Mouse (Mus musculus): Measurements from ENCODE around the gene 1700020A23Rik. TPM values are rescaled to one million over a fixed set of nuclear protein-coding genes. Genes with fewer than 3 reads are reported as not detected.

The 1700020A23Rik gene
- total RNA-seq, 2 experiments from 2014 or later, result not detected

DNA sequence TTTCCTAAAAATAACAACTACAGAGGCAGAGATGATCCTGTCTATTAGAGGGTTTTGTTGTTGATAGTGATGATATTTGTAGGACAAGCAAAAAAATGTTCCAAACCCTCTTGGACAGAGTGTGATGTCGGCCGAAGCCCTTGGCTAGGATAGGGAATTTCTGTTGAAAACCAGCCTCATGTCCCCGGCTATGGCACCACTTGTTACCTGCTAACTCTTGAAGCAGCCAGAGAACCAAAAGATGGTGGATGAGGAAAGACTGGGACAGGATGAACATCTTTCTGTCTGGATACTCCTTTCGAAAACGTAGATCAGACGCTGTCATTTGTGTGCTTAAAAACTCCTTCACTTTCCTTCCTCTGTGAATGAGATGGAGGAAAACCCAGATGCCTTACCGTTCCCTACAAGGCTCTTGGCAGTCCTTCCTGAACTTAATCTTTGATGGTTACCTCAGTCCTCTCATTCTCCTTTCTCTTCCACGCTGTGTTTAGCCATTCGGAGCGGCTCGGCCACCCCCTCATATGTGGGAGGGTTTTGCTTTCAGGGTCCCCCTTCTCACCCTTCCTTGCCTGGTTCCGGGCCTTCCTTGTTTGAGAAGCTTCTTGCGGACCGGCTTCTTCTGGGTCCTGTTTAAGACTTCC, 46.1 kb downstream of the 1700020A23Rik start:
- peak; percentile 10 to 24 for DNase-seq

DNA sequence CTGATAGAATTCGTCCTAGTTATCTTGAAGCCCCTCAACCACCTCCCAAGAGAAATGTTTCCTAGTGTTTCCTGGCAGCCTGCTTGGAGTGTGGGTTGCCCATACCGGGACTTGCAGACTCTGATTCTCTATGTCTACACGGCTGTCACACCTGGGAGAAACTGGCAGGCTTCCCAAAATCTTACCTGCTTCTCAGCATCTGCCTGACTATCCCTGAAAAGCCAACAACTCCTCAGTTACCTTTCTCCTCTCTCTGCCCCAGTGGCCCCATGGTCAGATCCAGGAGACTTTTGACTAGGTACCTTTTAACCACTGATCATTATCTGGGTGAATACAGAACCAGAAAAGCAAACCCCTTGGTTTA, 46.6 kb downstream of the 1700020A23Rik start:
- no peak for DNase-seq

DNA sequence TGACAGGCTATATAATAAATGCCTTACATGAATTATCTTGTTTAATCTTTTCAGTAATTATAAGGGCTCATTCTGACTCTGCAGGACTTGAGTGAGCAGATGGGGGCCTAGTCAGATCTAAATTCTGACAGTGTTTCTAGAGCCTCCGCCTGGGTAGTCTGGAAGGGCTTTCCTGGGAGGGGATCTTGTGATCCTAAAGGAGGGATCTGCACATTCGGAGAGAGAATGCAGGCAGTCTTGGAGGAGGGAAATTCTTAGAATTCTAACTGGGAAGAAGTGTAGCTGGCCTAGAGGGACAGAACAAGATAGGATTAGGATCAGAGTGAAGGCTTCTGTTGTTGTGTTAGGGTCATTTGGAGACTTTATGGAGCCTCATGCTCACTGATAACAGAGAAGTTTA, 47.2 kb downstream of the 1700020A23Rik start:
- DNase-seq, result no peak

DNA sequence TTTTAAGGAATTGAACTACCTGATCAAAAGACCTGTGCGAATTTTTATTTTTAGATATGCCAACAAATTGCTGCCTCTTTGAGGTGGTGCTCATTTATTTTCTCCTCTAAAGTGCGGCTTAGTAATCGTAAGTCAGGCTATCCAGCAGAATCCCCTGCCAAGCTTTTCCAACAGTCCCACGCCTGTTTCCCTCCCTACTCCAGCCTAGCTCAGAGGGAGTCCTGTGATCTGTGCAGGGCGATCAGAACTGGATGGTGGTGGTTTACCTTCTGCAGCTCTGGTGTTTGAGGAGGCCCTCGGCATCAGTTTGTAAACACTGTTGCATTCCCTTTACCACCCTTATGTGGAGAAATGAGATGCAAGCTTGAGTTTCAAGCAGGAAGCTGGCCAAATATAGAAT, 48.4 kb downstream of the 1700020A23Rik start:
- DNase-seq, result peak; percentile 27 to 40

DNA sequence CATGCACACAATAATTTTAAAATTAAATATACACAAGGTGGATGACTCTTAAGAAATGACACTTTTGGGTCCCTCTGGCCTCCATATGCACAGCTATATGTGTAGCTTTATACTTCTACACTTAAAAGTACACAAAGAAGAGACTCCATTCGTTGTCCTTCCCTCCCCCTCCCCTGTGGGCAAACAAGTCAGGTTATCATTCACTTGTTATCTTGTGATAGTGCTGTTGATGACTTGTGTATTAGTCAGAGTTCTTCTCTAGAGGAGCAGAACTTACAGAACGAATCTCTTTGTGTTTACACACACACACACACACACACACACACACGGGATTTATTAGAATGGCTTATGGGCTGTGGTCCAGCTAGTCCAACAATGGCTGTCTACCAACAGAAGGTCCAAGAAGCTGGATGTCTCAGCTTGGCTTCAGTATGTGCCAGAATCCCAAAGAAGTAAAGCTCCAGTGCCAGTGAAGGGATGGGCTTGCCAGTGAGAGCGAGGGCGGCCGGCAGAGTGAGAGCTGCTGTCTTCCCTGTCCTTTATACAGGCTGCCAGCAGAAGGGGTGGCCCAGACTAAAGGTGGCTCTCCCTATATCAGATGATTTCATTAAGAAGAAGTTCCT, 49.8 kb downstream of the 1700020A23Rik start:
- DNase-seq, result peak in 1 of 2 experiments; percentile 13

Other genes starting within 250 kb of the 1700020A23Rik start
- gene Snrpb, start 225.9 kb upstream of the 1700020A23Rik start, total RNA-seq (2021), result 100 to 1,000 TPM; 130 to 136 TPM
- not detected for gene Tmc2, start 210.1 kb upstream of the 1700020A23Rik start, total RNA-seq (2021)
- 10 to 100 TPM; 29.0 to 40.2 TPM for gene Nop56, start 130.8 kb upstream of the 1700020A23Rik start, total RNA-seq (2021)
- gene Idh3b, start 120.7 kb upstream of the 1700020A23Rik start, total RNA-seq (2021), result 100 to 1,000 TPM; 811 to 856 TPM
- gene Ebf4, start 110.1 kb upstream of the 1700020A23Rik start, total RNA-seq (2021), result under 1 TPM; 0.30 to 0.44 TPM
- gene Cpxm1, start 7.7 kb upstream of the 1700020A23Rik start, total RNA-seq (2021), result 1 to 10 TPM; 4.3 to 6.0 TPM
- gene Gm28372, start within 50 bp of the 1700020A23Rik start, total RNA-seq (2021), result not detected
- not detected for gene Tmem239, start 1.2 kb downstream of the 1700020A23Rik start, total RNA-seq (2021)
- 10 to 100 TPM; 26.4 to 28.1 TPM for gene Vps16, start 19.1 kb downstream of the 1700020A23Rik start, total RNA-seq (2021)
- 1 to 10 TPM; 4.5 to 7.0 TPM for gene Pced1a, start 19.4 kb downstream of the 1700020A23Rik start, total RNA-seq (2021)
- gene Ptpra, start 45.0 kb downstream of the 1700020A23Rik start, total RNA-seq (2021), result 10 to 100 TPM; 40.9 to 47.9 TPM
- gene Mrps26, start 158.5 kb downstream of the 1700020A23Rik start, total RNA-seq (2021), result 10 to 100 TPM; 68.5 to 72.4 TPM
- not detected for gene Oxt, start 170.9 kb downstream of the 1700020A23Rik start, total RNA-seq (2021)
- 10 to 100 TPM; 15.5 to 25.6 TPM for gene Avp, start 177.3 kb downstream of the 1700020A23Rik start, total RNA-seq (2021)
- 1 to 10 TPM; 7.7 to 7.9 TPM for gene Fastkd5, start 224.8 kb downstream of the 1700020A23Rik start, total RNA-seq (2021)
- 1 to 10 TPM; 4.1 to 4.6 TPM for gene Ubox5, start 224.8 kb downstream of the 1700020A23Rik start, total RNA-seq (2021)
- gene Lzts3, start 237.5 kb downstream of the 1700020A23Rik start, total RNA-seq (2021), result 1 to 10 TPM; 4.8 to 5.7 TPM

All from heart, adult 18-20 months (tissue).